Mouse (Mus musculus) brain, embryonic 18.5 days (tissue): ENCODE results near the gene Rgs7.
A peak's percentile ranks its signal among the peaks of the same experiment; 100 is the strongest.

ENCODE experiments used
- DNase-seq: peaks from one replicate; pipeline ENCODE4 v3.0.0-alpha.2; 2012; ENCODE audit warnings: low read depth, low spot score

The Rgs7 gene

GRCm38 (mm10) chr1:175174918-175175675, 317.2 kb downstream of the Rgs7 start:
- DNase-seq, result no peak

GRCm38 (mm10) chr1:175155469-175155868, 336.8 kb downstream of the Rgs7 start:
- DNase-seq, result no peak

- no peak for DNase-seq
Measured at GRCm38 (mm10) chr1:175143051-175143450, 349.2 kb downstream of the Rgs7 start.

- peak; percentile 67 for DNase-seq
Measured at GRCm38 (mm10) chr1:175128525-175128924, 363.8 kb downstream of the Rgs7 start.

- no peak for DNase-seq
Measured at GRCm38 (mm10) chr1:175124416-175124815, 367.9 kb downstream of the Rgs7 start.

- DNase-seq, result no peak
Measured at GRCm38 (mm10) chr1:175118904-175119555, 373.3 kb downstream of the Rgs7 start.

- DNase-seq, result no peak
Measured at GRCm38 (mm10) chr1:175108270-175108860, 383.9 kb downstream of the Rgs7 start.

- DNase-seq, result no peak
Measured at GRCm38 (mm10) chr1:175106315-175106714, 386.0 kb downstream of the Rgs7 start.

GRCm38 (mm10) chr1:175105426-175105825, 386.9 kb downstream of the Rgs7 start:
- DNase-seq, result no peak

- no peak for DNase-seq
Measured at GRCm38 (mm10) chr1:175097014-175097413, 395.3 kb downstream of the Rgs7 start.

- DNase-seq, result no peak
Measured at GRCm38 (mm10) chr1:175082104-175082503, 410.2 kb downstream of the Rgs7 start.

GRCm38 (mm10) chr1:175079819-175080608, 412.3 kb downstream of the Rgs7 start:
- no peak for DNase-seq

GRCm38 (mm10) chr1:175073500-175074232, 418.6 kb downstream of the Rgs7 start:
- DNase-seq, result no peak

- DNase-seq, result no peak
Measured at GRCm38 (mm10) chr1:175069758-175070290, 422.5 kb downstream of the Rgs7 start.

- DNase-seq, result no peak
Measured at GRCm38 (mm10) chr1:175049121-175049520, 443.2 kb downstream of the Rgs7 start.

- DNase-seq, result peak; percentile 59
Measured at GRCm38 (mm10) chr1:175041167-175041817, 451.0 kb downstream of the Rgs7 start.

GRCm38 (mm10) chr1:175040038-175040437, 452.3 kb downstream of the Rgs7 start:
- no peak for DNase-seq

GRCm38 (mm10) chr1:175039567-175039966, 452.7 kb downstream of the Rgs7 start:
- DNase-seq, result no peak

GRCm38 (mm10) chr1:175035461-175035860, 456.8 kb downstream of the Rgs7 start:
- DNase-seq, result no peak

GRCm38 (mm10) chr1:175032015-175032414, 460.3 kb downstream of the Rgs7 start:
- no peak for DNase-seq
